Mouse (Mus musculus) heart, embryonic 11.5 days (tissue): Measurements from ENCODE around the gene Cox11. TPM values are rescaled to one million over a fixed set of nuclear protein-coding genes. Genes with fewer than 3 reads are reported as not detected.

Source experiments
- ATAC-seq: fragments of 200-750 bp; cut with Nextera tagmentation; replicated peaks from 2 replicates; pipeline ENCODE4 v1.8.0; 2017; ENCODE audit warnings: moderate library complexity; ENCODE audit not compliant: insufficient number of reproducible peaks, low FRiP score, low TSS enrichment
- H3K27ac ChIP-seq: fragments of 300-500 bp; sonication (generic); 2 replicates; pipeline ENCODE4 v1.5.1; 2014; ENCODE audit warnings: mild to moderate bottlenecking, low read depth, low read length
- H3K27me3 ChIP-seq: fragments of 300-500 bp; sonication (generic); 2 replicates; pipeline ENCODE4 v1.6.1; 2014; ENCODE audit warnings: mild to moderate bottlenecking, low read length, mixed read lengths; ENCODE audit not compliant: control insufficient read depth, insufficient read depth
- H3K36me3 ChIP-seq: fragments of 300-500 bp; sonication (generic); 2 replicates; pipeline ENCODE4 v1.6.1; 2014; ENCODE audit warnings: mild to moderate bottlenecking, low read length, moderate library complexity, mixed read lengths; ENCODE audit not compliant: control insufficient read depth, insufficient read depth
- H3K4me1 ChIP-seq: fragments of 300-500 bp; sonication (generic); 2 replicates; pipeline ENCODE4 v1.6.1; 2014; ENCODE audit warnings: low read length; ENCODE audit not compliant: control insufficient read depth, insufficient read depth
- H3K4me2 ChIP-seq: fragments of 300-500 bp; sonication (generic); 2 replicates; pipeline ENCODE4 v1.6.1; 2014; ENCODE audit warnings: mild to moderate bottlenecking, moderate library complexity
- H3K4me3 ChIP-seq: fragments of 300-500 bp; sonication (generic); 2 replicates; pipeline ENCODE4 v1.5.1; 2014; ENCODE audit warnings: low read depth, low read length
- H3K9ac ChIP-seq: fragments of 300-500 bp; sonication (generic); 2 replicates; pipeline ENCODE4 v1.6.1; 2014; ENCODE audit warnings: mild to moderate bottlenecking, low read depth, low read length, moderate library complexity
- H3K9me3 ChIP-seq: fragments of 300-500 bp; sonication (generic); replicated peaks from 2 replicates; pipeline ENCODE4 v1.6.1; 2016; ENCODE audit warnings: low read length; ENCODE audit not compliant: control insufficient read depth
- WGBS: fragments of 180-500 bp; shearing (Covaris S2); extraction: QIAGEN DNeasy Blood & Tissue Kit; methylation state at CpG from one replicate; pipeline ENCODE4 v1.1.7; 2014; ENCODE audit not compliant: insufficient replicate concordance; 5-methylcytosine and 5-hydroxymethylcytosine counted together
- polyA plus RNA-seq: library from polyadenylated mRNA; unstranded; fragments of >200 nt; fragmentation: Nextera tagmentation; extraction: Ambion mirVana; gene quantifications from 2 replicates; pipeline ENCODE4 v1.2.1, GENCODE M21; 2014

Gene Cox11
- polyA plus RNA-seq, 1 experiment from 2014 or later = 27.7 TPM

DNA sequence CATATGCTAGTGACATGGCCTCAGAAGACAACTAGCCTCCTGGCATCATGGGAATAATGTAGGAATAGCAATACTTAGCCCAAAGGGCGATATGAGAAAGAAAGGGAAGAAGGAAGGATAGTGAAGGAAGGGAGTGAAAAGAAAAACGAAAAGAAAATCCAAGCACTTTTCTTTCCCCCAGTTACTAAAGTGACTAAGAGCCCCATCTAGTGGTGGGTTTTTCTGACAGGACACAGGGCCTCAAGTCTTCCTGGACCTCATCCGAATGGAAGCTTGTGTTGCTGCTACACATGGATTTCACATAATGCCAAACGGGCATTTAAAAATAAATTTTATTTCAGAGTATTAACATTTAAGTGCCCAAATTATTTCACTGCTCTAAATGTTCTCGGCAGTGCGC, 14.5 kb upstream of the Cox11 start:
- Histone ChIP-seq H3K9ac (no peak overlapping the region), H3K4me1 (no peaks in the 10 kb centered on the region), H3K9me3 (no peaks in the 10 kb centered on the region), H3K4me2 (no peak overlapping the region), H3K36me3 (no peaks in the 10 kb centered on the region), H3K27me3 (no peaks in the 10 kb centered on the region), H3K27ac (no peak overlapping the region), H3K4me3 (no peak overlapping the region)
- no peak for ATAC-seq
- 50% methylated on average over 6 of the region's 6 CpGs for WGBS

DNA sequence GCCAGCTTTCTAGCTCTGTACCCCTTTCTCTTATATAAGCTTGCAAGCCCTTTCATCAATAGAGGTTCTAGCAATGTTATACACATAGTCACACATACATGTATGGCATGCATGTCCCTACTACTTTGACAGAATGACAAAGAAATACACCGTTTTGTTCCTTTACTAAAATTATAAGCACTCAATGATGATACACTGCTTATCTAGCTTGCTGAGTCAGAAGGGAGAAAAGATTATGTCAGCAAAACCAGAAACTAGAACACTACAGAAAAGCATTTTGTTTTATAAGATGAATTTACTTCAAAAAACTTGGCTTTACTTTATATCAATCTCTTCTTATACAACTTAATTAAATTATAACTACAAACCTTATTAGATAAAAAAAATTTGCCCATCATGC, 12.8 kb upstream of the Cox11 start:
- Histone ChIP-seq H3K27me3 (no peaks in the 10 kb centered on the region), H3K4me2 (no peak overlapping the region), H3K27ac (no peak overlapping the region), H3K4me1 (no peaks in the 10 kb centered on the region), H3K36me3 (no peaks in the 10 kb centered on the region), H3K9ac (no peak overlapping the region), H3K9me3 (no peaks in the 10 kb centered on the region), H3K4me3 (no peak overlapping the region)
- WGBS = 67% methylated on average over 1 of the region's 1 CpGs
- no peak for ATAC-seq

DNA sequence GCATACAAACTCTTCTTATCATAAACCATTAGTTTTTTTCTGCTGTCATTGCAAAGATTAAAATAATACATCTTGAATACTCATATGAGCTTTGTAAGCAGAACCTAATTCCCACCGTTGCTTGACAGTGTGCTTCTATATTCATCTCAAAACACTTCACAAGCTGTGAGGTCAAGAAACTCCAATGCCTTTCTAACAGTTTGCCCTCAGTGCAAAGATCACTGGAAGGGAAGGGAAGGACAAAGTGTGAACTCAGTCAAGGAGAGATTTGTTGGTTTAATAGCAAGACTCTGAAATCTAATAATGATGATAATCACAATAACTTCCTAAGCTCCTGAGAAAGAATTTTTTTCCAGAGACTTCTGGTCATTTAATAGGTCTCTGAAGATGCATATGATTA, 10.2 kb upstream of the Cox11 start:
- Histone ChIP-seq H3K4me2 (no peak overlapping the region), H3K27ac (no peak overlapping the region), H3K9me3 (no peaks in the 10 kb centered on the region), H3K4me1 (no peaks in the 10 kb centered on the region; the same call in 1 of the 2 replicates), H3K27me3 (no peaks in the 10 kb centered on the region), H3K4me3 (no peak overlapping the region), H3K36me3 (no peaks in the 10 kb centered on the region), H3K9ac (no peak overlapping the region)
- 69% methylated on average over 1 of the region's 1 CpGs for WGBS
- no peak for ATAC-seq

DNA sequence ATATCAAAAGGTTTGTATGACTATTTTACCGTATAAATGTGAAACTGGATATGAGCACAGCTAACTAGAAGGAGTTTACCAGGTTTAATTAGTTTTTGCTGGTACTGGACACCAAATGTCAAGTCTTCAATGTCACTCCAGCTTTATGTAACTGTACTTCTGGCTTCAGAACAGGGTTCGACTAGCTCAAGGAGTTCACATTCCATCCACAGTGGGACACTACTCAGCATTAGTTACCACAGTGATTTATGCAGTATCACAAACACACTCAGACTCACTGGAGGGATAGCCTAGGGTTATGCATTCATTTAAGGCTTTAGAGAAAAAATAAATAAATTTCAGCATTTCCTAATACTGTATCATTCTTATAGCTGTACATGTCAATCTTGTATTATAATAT, 5.5 kb upstream of the Cox11 start:
- H3K27ac ChIP-seq = no peak overlapping the region
- H3K4me3 ChIP-seq = no peak overlapping the region
- H3K27me3 ChIP-seq = no peaks in the 10 kb centered on the region
- WGBS = 74% methylated on average over 2 of the region's 2 CpGs
- no peak overlapping the region for H3K4me2 ChIP-seq
- H3K9ac ChIP-seq = no peak overlapping the region
- H3K4me1 ChIP-seq = peaks cover 4% of the 10 kb centered on the region; the same call in 1 of the 2 replicates
- H3K36me3 ChIP-seq = no peaks in the 10 kb centered on the region
- no peaks in the 10 kb centered on the region for H3K9me3 ChIP-seq
- no peak for ATAC-seq

DNA sequence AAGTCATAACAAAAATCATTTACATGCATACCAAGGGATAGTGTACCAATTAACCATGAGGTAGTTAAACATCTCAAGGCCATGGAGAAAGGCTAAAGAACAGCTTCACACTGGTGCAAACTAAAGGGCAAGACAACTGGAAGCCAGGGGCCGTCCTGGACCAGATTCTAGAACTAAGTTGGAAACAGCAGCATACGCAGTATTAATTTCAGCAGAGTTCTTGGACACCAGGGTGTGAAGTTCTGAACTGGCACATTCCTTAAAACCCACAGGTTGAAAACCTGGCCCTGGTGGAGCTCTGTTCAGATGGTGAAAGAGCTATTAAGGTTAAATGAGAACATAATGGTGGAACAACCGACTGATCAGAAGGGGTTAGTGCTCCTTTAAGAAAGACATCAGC, 3.3 kb upstream of the Cox11 start:
- no peak for ATAC-seq
- Histone ChIP-seq H3K4me1 (peaks cover 7% of the 10 kb centered on the region), H3K27ac (no peak overlapping the region), H3K4me2 (no peak overlapping the region), H3K27me3 (no peaks in the 10 kb centered on the region), H3K36me3 (no peaks in the 10 kb centered on the region), H3K9me3 (no peaks in the 10 kb centered on the region), H3K4me3 (no peak overlapping the region), H3K9ac (no peak overlapping the region)
- WGBS = 85% methylated on average over 3 of the region's 3 CpGs

DNA sequence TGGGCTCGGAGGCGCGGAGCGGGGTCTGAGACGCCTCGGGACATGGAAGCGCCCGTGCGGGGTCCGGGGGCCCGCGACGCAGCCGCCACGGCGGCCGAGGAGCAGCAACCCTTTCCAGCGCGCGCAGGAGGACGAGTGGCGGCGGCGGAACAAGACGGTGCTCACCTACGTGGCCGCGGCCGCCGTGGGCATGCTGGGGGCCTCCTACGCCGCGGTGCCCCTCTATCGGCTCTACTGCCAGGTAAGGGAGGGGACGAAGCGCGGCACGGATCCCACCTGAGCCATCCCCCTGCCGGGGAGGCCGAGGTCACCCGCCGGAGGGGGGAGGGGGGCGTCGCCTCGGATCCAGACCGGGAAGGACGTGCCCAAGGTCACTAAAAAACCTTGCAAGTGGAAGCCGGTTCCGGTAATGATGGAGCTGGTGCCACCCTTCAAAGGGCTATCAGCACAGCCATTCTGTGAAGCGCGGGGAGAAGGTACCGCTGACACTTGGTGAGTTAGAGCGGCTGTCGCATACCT, 398 bp downstream of the Cox11 start:
- peak; percentile 59 for ATAC-seq
- H3K36me3 ChIP-seq = no peaks in the 10 kb centered on the region; the same call in 1 of the 2 replicates
- peak overlapping the region; percentile 99 for H3K4me3 ChIP-seq
- peak overlapping the region; percentile 92 for H3K9ac ChIP-seq
- peaks cover 8% of the 10 kb centered on the region for H3K4me1 ChIP-seq
- H3K4me2 ChIP-seq = peak overlapping the region; percentile 79
- H3K27me3 ChIP-seq = no peaks in the 10 kb centered on the region
- H3K27ac ChIP-seq = peak overlapping the region; percentile 80
- H3K9me3 ChIP-seq = no peaks in the 10 kb centered on the region
- under 1% methylated on average over 54 of the region's 54 CpGs for WGBS

DNA sequence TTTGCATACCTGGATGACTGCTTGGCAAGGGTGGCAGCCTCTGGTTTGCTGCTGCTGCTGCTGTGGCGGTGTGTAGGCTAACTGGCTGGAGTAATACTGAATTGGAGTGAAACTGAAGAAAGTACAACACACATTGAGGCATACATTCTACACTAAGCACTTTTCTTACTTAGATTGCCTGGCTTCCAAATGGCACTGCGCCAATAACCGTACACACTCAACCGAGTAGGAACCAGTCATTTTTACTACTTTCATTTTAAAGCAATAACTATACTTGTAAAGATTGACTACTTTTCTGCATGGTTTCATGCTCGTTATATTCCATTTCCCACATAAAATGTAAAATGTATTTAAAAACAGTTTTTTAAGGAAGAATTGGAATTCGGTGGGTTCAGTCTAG, 11.8 kb downstream of the Cox11 start:
- Histone ChIP-seq H3K27me3 (no peaks in the 10 kb centered on the region), H3K9ac (no peak overlapping the region), H3K27ac (no peak overlapping the region), H3K4me3 (no peak overlapping the region), H3K4me1 (no peaks in the 10 kb centered on the region), H3K4me2 (no peak overlapping the region), H3K9me3 (no peaks in the 10 kb centered on the region), H3K36me3 (peaks cover 21% of the 10 kb centered on the region)
- ATAC-seq = no peak
- 91% methylated on average over 6 of the region's 6 CpGs for WGBS

DNA sequence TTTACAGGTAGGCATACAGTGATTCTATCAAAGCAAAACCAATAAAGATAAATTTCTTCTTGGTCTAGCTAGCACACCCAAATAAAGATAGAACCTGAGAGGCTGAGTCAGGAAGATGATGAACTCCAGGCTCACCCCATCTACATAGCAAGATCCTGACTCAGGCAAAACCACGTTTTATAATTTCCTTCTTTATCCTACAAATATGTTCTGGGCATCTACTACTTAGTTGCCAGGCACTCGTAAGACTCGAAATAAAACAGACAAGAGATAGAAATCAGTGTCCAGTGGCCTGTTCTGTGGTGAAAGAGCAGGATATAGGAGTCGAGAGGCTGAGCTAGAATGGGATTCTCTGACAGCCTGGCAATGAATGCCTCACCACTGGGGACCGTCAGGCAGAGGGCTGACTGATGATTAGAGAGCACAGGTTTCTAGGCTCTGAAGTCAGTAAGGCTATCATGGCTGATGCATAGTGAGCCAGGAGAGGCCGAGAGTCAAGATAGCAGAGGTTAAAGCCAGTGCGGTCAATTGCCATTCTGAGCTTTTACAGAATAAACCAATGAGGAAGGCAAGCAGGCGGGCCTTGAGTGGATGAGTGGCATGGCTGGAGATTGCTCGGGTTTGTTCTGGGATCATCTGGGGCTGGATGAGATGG, 12.4 kb downstream of the Cox11 start:
- H3K4me1 ChIP-seq = no peaks in the 10 kb centered on the region
- no peaks in the 10 kb centered on the region for H3K27me3 ChIP-seq
- H3K27ac ChIP-seq = no peak overlapping the region; the same call in 1 of the 2 replicates
- no peak overlapping the region for H3K4me2 ChIP-seq
- WGBS = 60% methylated on average over 9 of the region's 9 CpGs
- peaks cover 16% of the 10 kb centered on the region for H3K36me3 ChIP-seq
- no peak overlapping the region for H3K4me3 ChIP-seq
- no peak for ATAC-seq
- no peak overlapping the region for H3K9ac ChIP-seq
- no peaks in the 10 kb centered on the region for H3K9me3 ChIP-seq

DNA sequence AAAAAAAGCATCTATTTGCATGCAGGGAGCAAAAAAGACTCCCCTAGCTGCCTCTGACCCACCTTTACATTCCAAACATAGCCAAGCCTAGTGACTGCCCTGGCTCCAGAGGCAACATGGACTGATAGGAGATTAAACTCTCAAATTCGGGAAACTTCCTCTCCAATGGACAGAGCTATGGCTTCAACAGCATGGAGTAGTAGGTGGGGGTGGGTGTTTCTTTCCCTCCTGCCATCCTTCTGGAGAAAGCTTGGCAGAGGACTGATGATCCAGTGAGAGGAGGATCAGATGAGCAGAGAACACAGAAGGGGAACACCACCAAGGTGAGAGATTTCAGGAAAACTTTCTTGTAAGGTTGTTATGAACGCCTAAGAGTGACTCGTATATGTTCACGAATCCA, 14.6 kb downstream of the Cox11 start:
- H3K27ac ChIP-seq = no peak overlapping the region
- H3K9me3 ChIP-seq = no peaks in the 10 kb centered on the region; the same call in 1 of the 2 replicates
- no peak for ATAC-seq
- H3K27me3 ChIP-seq = no peaks in the 10 kb centered on the region
- no peak overlapping the region for H3K4me2 ChIP-seq
- WGBS = 83% methylated on average over 4 of the region's 4 CpGs
- no peaks in the 10 kb centered on the region for H3K4me1 ChIP-seq
- peaks cover 25% of the 10 kb centered on the region for H3K36me3 ChIP-seq
- no peak overlapping the region for H3K9ac ChIP-seq
- no peak overlapping the region for H3K4me3 ChIP-seq
